Mouse (Mus musculus) intestine, postnatal 0 days (tissue): Measurements from ENCODE around the gene Vil1. TPM values are rescaled to one million over a fixed set of nuclear protein-coding genes. Genes with fewer than 3 reads are reported as not detected.

Experiments used
- ATAC-seq: fragments of 200-750 bp; cut with Nextera tagmentation; 2 replicates; pipeline ENCODE4 v1.8.0; 2017; ENCODE audit warnings: mild to moderate bottlenecking, moderate TSS enrichment, moderate library complexity
- H3K27ac ChIP-seq: fragments of 300-500 bp; sonication (generic); 2 replicates; pipeline ENCODE4 v1.5.1; 2014; ENCODE audit warnings: mild to moderate bottlenecking, low read depth, low read length, moderate library complexity
- H3K27me3 ChIP-seq: fragments of 300-500 bp; sonication (generic); replicated peaks from 2 replicates; pipeline ENCODE4 v1.6.1; 2014; ENCODE audit warnings: low read length, mixed read lengths; ENCODE audit not compliant: control insufficient read depth, insufficient read depth
- H3K36me3 ChIP-seq: fragments of 300-500 bp; sonication (generic); 2 replicates; pipeline ENCODE4 v1.6.1; 2014; ENCODE audit warnings: mild to moderate bottlenecking, moderate library complexity; ENCODE audit not compliant: control insufficient read depth, insufficient read depth
- H3K4me1 ChIP-seq: fragments of 300-500 bp; sonication (generic); replicated peaks from 2 replicates; pipeline ENCODE4 v1.6.1; 2014; ENCODE audit warnings: antibody characterized with exemption, low read length, mixed read lengths; ENCODE audit not compliant: control insufficient read depth, insufficient read depth
- H3K4me2 ChIP-seq: fragments of 300-500 bp; sonication (generic); replicated peaks from 2 replicates; pipeline ENCODE4 v1.6.1; 2014; ENCODE audit warnings: low read depth, mild to moderate bottlenecking, moderate library complexity
- H3K4me3 ChIP-seq: fragments of 300-500 bp; sonication (generic); 2 replicates; pipeline ENCODE4 v1.5.1; 2014; ENCODE audit warnings: low read depth, low read length
- H3K9ac ChIP-seq: fragments of 300-500 bp; sonication (generic); 2 replicates; pipeline ENCODE4 v1.6.1; 2014; ENCODE audit warnings: mild to moderate bottlenecking, low read depth, low read length
- H3K9me3 ChIP-seq: fragments of 300-500 bp; sonication (generic); 2 replicates; pipeline ENCODE4 v1.6.1; 2016; ENCODE audit warnings: mixed run types; ENCODE audit not compliant: control insufficient read depth
- CTCF ChIP-seq: sonication (generic); IDR thresholded peaks from 2 replicates; pipeline ENCODE4 v1.5.1; 2016; ENCODE audit warnings: low read depth, mild to moderate bottlenecking, control low read depth, antibody characterized with exemption, moderate library complexity
- WGBS: fragments of 180-500 bp; shearing (Covaris S2); extraction: QIAGEN DNeasy Blood & Tissue Kit; methylation state at CpG from one replicate; pipeline ENCODE4 v1.1.7; 2014; 5-methylcytosine and 5-hydroxymethylcytosine counted together
- polyA plus RNA-seq: library from polyadenylated mRNA; unstranded; fragments of >200 nt; fragmentation: Nextera tagmentation; extraction: Ambion mirVana; gene quantifications from 2 replicates; pipeline ENCODE4 v1.2.1, GENCODE M21; 2015

Vil1 gene
- polyA plus RNA-seq, 1 experiment from 2014 or later: 217 TPM

DNA sequence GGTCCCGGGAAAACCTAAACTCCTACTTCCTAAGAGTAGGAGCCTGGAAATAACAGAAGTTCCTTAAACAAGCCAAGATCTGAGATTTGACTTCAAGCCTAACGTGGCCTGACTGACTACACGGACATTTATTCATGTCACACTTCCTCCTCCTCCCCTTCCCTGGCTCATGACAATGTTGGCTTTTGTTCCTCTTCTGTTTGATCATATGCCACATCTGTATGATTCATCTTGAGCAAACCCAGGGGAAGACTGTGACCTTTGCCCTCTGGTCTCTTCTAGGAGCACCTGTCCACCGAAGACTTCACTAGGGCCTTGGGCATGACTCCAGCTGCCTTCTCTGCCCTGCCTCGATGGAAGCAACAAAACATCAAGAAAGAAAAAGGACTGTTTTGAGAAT lies 25.4 kb downstream of the Vil1 start:
- 19% methylated on average over 5 of the region's 5 CpGs for WGBS
- H3K4me3 ChIP-seq: no peak overlapping the region
- TF ChIP-seq CTCF: no peak
- H3K36me3 ChIP-seq: peaks cover 56% of the 10 kb centered on the region
- H3K4me2 ChIP-seq: no peak overlapping the region
- H3K27me3 ChIP-seq: no peaks in the 10 kb centered on the region
- peak overlapping the region; percentile 82 for H3K27ac ChIP-seq
- H3K9ac ChIP-seq: no peak overlapping the region
- peaks cover 10% of the 10 kb centered on the region for H3K4me1 ChIP-seq
- H3K9me3 ChIP-seq: no peaks in the 10 kb centered on the region
- ATAC-seq: peak; percentile 46

DNA sequence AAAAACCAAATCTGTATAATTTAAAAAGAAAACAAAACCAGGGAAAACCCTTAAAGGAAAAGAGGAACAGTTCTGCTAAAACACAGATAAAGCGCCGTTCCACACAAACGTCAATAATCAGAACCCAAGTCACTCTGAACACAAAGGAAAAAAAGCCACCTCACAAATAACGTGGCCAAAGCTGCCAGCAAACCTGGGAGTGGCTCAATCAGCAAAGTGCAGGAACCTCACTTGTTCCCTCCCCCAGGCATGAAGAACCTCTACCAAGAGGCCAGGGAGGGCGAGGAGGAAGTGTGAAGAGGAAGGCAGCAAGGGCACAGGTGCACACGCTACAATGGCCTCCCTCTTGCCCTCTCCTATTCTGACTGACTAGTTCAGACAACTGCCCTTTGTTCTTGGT lies 26.4 kb downstream of the Vil1 start:
- no peak for TF ChIP-seq CTCF
- Histone ChIP-seq H3K36me3 (peaks cover 49% of the 10 kb centered on the region), H3K27me3 (no peaks in the 10 kb centered on the region), H3K9me3 (no peaks in the 10 kb centered on the region), H3K27ac (peak overlapping the region; percentile 82), H3K4me2 (no peak overlapping the region), H3K4me3 (no peak overlapping the region), H3K4me1 (peaks cover 10% of the 10 kb centered on the region), H3K9ac (no peak overlapping the region)
- WGBS: 42% methylated on average over 6 of the region's 6 CpGs
- peak; percentile 71 for ATAC-seq

DNA sequence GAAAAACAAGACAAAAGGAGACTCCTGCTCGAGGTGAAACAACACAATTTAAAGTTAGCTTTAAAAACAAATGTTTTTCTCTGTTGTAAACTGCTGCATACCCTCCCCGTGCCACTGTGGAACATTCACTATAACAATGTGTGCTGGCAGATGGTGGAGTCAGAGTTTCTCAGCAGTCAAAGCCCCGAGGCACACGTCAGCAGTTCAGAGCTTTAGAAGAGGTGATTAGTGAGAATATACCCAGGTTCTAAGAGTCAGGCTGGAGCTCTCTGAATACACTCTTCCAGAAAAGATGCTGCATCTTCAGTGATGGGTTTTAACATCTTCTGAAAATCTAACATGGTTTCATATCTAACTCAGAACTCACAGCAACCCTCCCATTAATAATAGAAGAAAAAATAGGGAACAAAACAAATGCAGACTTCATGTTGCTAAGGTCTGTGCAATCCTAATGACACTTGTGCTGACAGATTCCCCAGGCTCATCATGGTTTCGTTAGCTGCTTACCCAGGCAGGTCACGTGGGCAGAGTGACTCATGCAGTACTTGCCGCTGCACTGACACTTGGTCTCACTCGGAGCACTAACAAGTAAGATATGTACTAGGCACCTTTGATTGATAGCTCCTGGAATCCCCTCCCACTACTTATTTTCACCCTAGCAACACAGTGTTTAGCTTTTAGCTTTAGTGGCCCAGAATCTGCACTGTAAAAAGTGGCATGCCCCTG lies 28.7 kb downstream of the Vil1 start:
- Histone ChIP-seq H3K4me1 (peaks cover 5% of the 10 kb centered on the region), H3K4me3 (no peak overlapping the region), H3K27ac (peak overlapping the region; percentile 15; the same call in 1 of the 2 replicates), H3K36me3 (peaks cover 29% of the 10 kb centered on the region), H3K4me2 (no peak overlapping the region), H3K27me3 (no peaks in the 10 kb centered on the region), H3K9ac (no peak overlapping the region), H3K9me3 (no peaks in the 10 kb centered on the region)
- peak; percentile 47 for ATAC-seq
- 46% methylated on average over 8 of the region's 8 CpGs for WGBS
- TF ChIP-seq CTCF: no peak

DNA sequence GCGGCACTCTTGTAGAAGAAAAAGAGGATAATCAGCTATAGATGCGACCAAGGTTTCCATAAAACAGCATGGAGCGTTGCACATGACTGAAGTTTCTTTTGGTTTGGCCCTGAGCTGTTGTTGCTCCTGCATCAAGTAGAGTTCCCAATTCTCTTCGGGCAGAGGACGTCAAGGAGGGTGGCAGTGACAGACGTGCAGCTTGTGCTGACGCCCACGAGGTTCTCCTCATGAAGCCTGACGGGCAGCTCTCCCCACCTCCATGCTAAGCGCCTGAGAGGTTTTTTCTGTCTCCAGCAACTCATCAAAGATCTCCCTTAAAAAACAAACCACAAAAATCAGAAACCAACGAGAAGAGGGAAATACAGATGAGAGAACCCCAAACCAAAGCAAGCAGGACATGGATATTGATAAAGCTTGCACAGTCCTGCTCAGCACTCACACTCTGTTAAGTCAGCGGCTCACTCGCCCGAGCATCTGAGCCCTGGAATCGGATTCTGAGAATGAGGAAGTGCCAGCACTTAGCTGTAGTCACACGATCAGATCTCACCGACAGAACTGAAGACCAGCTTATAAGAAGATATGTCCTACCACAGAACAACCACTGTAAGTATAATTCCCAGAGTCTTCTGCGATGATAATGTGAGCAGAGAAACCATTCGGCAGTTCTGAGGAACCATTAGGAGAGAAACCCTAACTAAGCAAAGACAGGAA lies 30.1 kb downstream of the Vil1 start:
- Histone ChIP-seq H3K4me1 (peaks cover 5% of the 10 kb centered on the region; the same call in 1 of the 2 replicates), H3K9me3 (no peaks in the 10 kb centered on the region), H3K27ac (no peak overlapping the region), H3K4me2 (no peak overlapping the region), H3K4me3 (no peak overlapping the region), H3K36me3 (peaks cover 21% of the 10 kb centered on the region), H3K9ac (no peak overlapping the region), H3K27me3 (no peaks in the 10 kb centered on the region)
- ATAC-seq: no peak
- no peak for TF ChIP-seq CTCF
- 89% methylated on average over 19 of the region's 19 CpGs for WGBS

DNA sequence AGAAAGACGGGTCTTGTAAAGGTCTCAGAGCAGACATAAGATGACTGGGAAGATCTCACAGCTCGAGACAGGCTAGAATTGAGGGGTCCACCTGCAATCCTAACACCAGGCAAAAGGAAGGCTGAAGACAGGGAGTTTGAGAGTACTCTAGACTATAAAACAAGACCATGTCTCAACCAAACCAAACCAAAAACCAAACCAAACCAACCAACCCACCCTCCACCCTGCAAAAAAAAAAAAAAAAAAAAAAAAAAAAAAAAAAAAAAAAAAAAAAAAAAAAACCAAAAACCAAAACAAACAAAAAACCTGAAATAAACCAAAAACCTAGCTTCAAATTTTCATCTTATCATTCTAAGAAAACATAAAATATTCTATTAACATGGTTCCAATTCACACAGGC lies 35.4 kb downstream of the Vil1 start:
- no peaks in the 10 kb centered on the region for H3K27me3 ChIP-seq
- H3K9ac ChIP-seq: no peak overlapping the region
- H3K9me3 ChIP-seq: no peaks in the 10 kb centered on the region
- H3K4me3 ChIP-seq: no peak overlapping the region
- ATAC-seq: no peak
- H3K4me2 ChIP-seq: no peak overlapping the region
- H3K4me1 ChIP-seq: no peaks in the 10 kb centered on the region
- WGBS: 85% methylated on average over 2 of the region's 2 CpGs
- no peak for TF ChIP-seq CTCF
- H3K27ac ChIP-seq: no peak overlapping the region
- peaks cover 20% of the 10 kb centered on the region for H3K36me3 ChIP-seq

DNA sequence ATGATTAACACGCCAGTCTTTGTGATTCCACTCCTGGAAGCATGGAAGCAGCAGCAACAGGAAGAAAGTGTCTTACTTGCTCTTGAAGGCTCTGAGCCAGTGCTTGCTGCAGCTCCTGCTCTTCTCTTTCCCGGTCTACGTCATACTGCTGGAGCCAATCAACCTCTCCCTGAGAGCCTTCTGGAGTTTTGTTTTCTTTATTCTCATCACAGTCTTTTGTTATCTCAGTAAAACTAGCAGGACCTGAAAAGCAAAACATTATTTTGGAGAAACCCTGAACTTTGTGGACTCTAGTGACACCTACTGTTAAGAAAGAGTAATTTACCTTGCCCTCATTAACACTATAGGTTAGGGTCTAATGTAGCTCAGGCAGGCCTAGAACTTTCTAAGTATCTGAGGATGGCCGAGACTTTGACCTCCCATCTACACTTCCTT lies 43.5 kb downstream of the Vil1 start:
- Histone ChIP-seq H3K27ac (peak overlapping the region; percentile 9; the same call in 1 of the 2 replicates), H3K4me1 (no peaks in the 10 kb centered on the region; the same call in 1 of the 2 replicates)

More for the DNA sequence above, 43.5 kb downstream of the Vil1 start:
- WGBS: 19% methylated on average over 4 of the region's 4 CpGs
- Histone ChIP-seq H3K36me3 (peaks cover 53% of the 10 kb centered on the region), H3K4me2 (no peak overlapping the region), H3K27me3 (no peaks in the 10 kb centered on the region), H3K4me3 (no peak overlapping the region), H3K9ac (no peak overlapping the region), H3K9me3 (no peaks in the 10 kb centered on the region)
- TF ChIP-seq CTCF: peak; percentile 83
- ATAC-seq: peak; percentile 90
